Mouse (Mus musculus) megakaryocyte, embryonic 14.5 days (primary cell): ENCODE results near the gene Katnbl1. TPM values are rescaled to one million over a fixed set of nuclear protein-coding genes. Genes with fewer than 3 reads are reported as not detected.
A peak's percentile ranks its signal among the peaks of the same experiment; 100 is the strongest.

ENCODE experiments used
- H3K27me3 ChIP-seq: replicated peaks from 2 replicates; pipeline ENCODE3; 2012; ENCODE audit warnings: inconsistent platforms
- H3K36me3 ChIP-seq: replicated peaks from 2 replicates; pipeline ENCODE3; 2012; ENCODE audit warnings: low read length, inconsistent platforms, mixed read lengths
- H3K4me1 ChIP-seq: 2 replicates; pipeline ENCODE4 v1.6.1; 2012; ENCODE audit warnings: inconsistent platforms
- H3K4me3 ChIP-seq: replicated peaks from 2 replicates; pipeline ENCODE3; 2012; ENCODE audit warnings: moderate library complexity, mild to moderate bottlenecking, inconsistent platforms
- H3K9me3 ChIP-seq: 2 replicates; pipeline ENCODE4 v1.6.1; 2012; ENCODE audit warnings: inconsistent platforms
- FLI1 ChIP-seq: IDR thresholded peaks from 2 replicates; pipeline ENCODE4 v1.6.1; 2012; ENCODE audit warnings: low read length, inconsistent platforms, mixed read lengths
- GATA1 ChIP-seq: IDR thresholded peaks from 3 replicates; pipeline ENCODE4 v1.6.1; 2012; ENCODE audit warnings: mixed read lengths, low read length, inconsistent platforms, borderline replicate concordance
- polyA plus RNA-seq: library from polyadenylated mRNA; stranded (reverse); fragments of >175 nt; gene quantifications from 2 replicates; pipeline ENCODE4 v1.2.3, GENCODE M21; 2012; ENCODE audit warnings: low replicate concordance; ENCODE audit not compliant: insufficient read depth

Katnbl1 gene
- polyA plus RNA-seq, 1 experiment = 1.9 TPM

DNA sequence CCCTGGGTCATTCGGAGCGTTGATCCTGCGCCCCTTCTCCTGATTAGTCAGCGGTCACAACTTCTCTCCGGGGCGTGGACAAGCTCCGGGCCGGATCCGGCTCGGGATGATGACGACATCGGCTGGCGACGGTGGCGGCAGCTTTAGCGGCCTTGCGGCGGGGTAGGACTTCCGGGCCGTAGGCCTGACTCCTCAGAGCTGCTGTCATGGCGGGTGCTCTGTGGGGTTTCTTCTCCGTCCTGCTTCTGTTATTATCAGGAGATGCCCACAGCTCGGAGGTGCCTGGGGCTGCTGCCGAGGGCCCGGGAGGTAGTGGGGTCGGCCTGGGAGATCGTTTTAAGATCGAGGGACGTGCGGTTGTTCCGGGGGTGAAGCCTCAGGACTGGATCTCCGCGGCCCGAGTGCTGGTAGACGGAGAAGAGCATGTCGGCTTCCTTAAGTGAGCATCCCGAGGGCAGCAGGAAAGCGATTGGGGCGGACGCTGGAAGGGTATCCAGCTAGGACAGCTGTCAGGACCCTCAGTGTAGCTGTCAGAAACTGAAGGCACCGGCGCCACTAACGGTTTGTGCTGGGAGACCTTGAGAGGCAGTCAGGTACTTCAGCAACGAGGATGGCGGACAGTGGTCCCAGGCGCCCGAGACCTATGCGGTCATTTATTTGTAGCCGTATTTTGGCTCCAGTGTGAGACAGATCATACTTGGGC lies 76.0 kb downstream of the Katnbl1 start, which contains the start of gene Emc7:
Gene Emc7, plus strand, starts transcription at position 136 of the 703 bp plus-strand sequence.
- Histone ChIP-seq H3K36me3 (peaks cover 16% of the 10 kb centered on the region), H3K27me3 (no peaks in the 10 kb centered on the region), H3K4me1 (peaks cover 39% of the 10 kb centered on the region), H3K4me3 (peak within 1 kb of the TSS; percentile 94), H3K9me3 (no peaks in the 10 kb centered on the region)
- TF ChIP-seq FLI1 = no peak
- no peak for TF ChIP-seq GATA1

DNA sequence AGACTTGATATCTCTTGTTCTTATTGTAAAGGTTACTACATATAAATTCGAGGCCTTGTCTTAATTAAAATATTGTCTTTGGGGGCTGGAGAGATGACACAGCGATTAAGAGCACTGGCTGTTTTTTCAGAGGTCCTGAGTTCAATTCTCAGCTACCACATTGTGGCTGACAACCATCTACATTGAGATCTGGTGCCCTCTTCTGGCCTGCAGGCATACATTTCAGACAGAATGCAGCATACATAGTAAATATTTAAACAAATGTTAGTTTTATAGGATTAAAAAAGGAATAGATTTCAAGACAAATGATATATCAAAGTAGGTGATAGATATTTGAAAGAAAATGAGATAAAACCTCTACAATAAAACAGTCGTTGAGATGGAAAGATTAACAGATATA lies 81.5 kb downstream of the Katnbl1 start:
- TF ChIP-seq GATA1 = no peak
- no peak for TF ChIP-seq FLI1
- H3K4me1 ChIP-seq = peaks cover 19% of the 10 kb centered on the region; the same call in 1 of the 2 replicates
- peaks cover 56% of the 10 kb centered on the region for H3K36me3 ChIP-seq

More for the DNA sequence above, 81.5 kb downstream of the Katnbl1 start:
- Histone ChIP-seq H3K27me3 (no peaks in the 10 kb centered on the region), H3K4me3 (no peak overlapping the region), H3K9me3 (no peaks in the 10 kb centered on the region)

Other genes with a start within 250 kb of the Katnbl1 start
- not detected in 2 replicates for gene Olfr1316, start 244.2 kb upstream of the Katnbl1 start, polyA plus RNA-seq
- not detected in 2 replicates for gene Olfr1317, start 238.9 kb upstream of the Katnbl1 start, polyA plus RNA-seq
- not detected in 2 replicates for gene Olfr1318, start 225.0 kb upstream of the Katnbl1 start, polyA plus RNA-seq
- 23.4 and 31.6 TPM in 2 replicates for gene Lpcat4, start 139.7 kb upstream of the Katnbl1 start, polyA plus RNA-seq
- 0.88 TPM in 1 of 2 replicates, not detected in the other for gene Nutm1, start 119.9 kb upstream of the Katnbl1 start, polyA plus RNA-seq
- 4.9 and 25.7 TPM in 2 replicates for gene Nop10, start 117.3 kb upstream of the Katnbl1 start, polyA plus RNA-seq
- gene Slc12a6, start 113.4 kb upstream of the Katnbl1 start, polyA plus RNA-seq = 0.71 and 2.6 TPM in 2 replicates
- gene Gm21985, start 112.9 kb upstream of the Katnbl1 start, polyA plus RNA-seq = not detected in 2 replicates
- 23.7 and 66.1 TPM in 2 replicates for gene Emc4, start 11.2 kb upstream of the Katnbl1 start, polyA plus RNA-seq
- 0.47 and 3.8 TPM in 2 replicates for gene Emc7, start 75.8 kb downstream of the Katnbl1 start, polyA plus RNA-seq
- gene Chrm5, start 101.6 kb downstream of the Katnbl1 start, polyA plus RNA-seq = not detected in 2 replicates
- gene Aven, start 113.8 kb downstream of the Katnbl1 start, polyA plus RNA-seq = 1.1 and 3.7 TPM in 2 replicates